Mouse (Mus musculus) R1 (cell line): ENCODE measurements around the gene Srm.

Source experiments
- DNase-seq: peaks from one replicate; pipeline ENCODE4 v3.0.0-alpha.2; 2018; ENCODE audit warnings: low read depth, low spot score

The Srm gene

GRCm38 (mm10) chr4:148591171-148591630 lies at the start of gene Srm:
Gene Srm (plus strand): TSS chr4:148591503.
- peak; percentile 98 for DNase-seq

- DNase-seq: no peak
Observed at GRCm38 (mm10) chr4:148549106-148549505, 42.2 kb upstream of the Srm start.

- DNase-seq: no peak
Observed at GRCm38 (mm10) chr4:148557766-148558165, 33.5 kb upstream of the Srm start.

- peak; percentile 84 for DNase-seq
Observed at GRCm38 (mm10) chr4:148558297-148559000, 32.9 kb upstream of the Srm start, which contains the start of gene Exosc10. Gene Exosc10 (plus strand): TSS chr4:148558429.

GRCm38 (mm10) chr4:148562676-148563075 lies 28.6 kb upstream of the Srm start:
- DNase-seq: peak; percentile 54

- no peak for DNase-seq
Observed at GRCm38 (mm10) chr4:148563595-148563994, 27.7 kb upstream of the Srm start.

GRCm38 (mm10) chr4:148570138-148570537 lies 21.2 kb upstream of the Srm start:
- no peak for DNase-seq

GRCm38 (mm10) chr4:148570693-148571295 lies 20.5 kb upstream of the Srm start:
- no peak for DNase-seq

GRCm38 (mm10) chr4:148573222-148573621 lies 18.1 kb upstream of the Srm start:
- no peak for DNase-seq

GRCm38 (mm10) chr4:148580765-148581164 lies 10.5 kb upstream of the Srm start:
- no peak for DNase-seq

- DNase-seq: no peak
Observed at GRCm38 (mm10) chr4:148581422-148581821, 9.9 kb upstream of the Srm start.

- no peak for DNase-seq
Observed at GRCm38 (mm10) chr4:148583257-148583656, 8.0 kb upstream of the Srm start.

GRCm38 (mm10) chr4:148586648-148587047 lies 4.7 kb upstream of the Srm start:
- DNase-seq: no peak

- no peak for DNase-seq
Observed at GRCm38 (mm10) chr4:148588793-148589192, 2.5 kb upstream of the Srm start.

GRCm38 (mm10) chr4:148589565-148589964 lies 1.7 kb upstream of the Srm start:
- peak; percentile 71 for DNase-seq

GRCm38 (mm10) chr4:148590421-148591170 lies 707 bp upstream of the Srm start:
- DNase-seq: peak; percentile 50

GRCm38 (mm10) chr4:148591637-148592380 lies 506 bp downstream of the Srm start:
- DNase-seq: no peak

- DNase-seq: no peak
Observed at GRCm38 (mm10) chr4:148593996-148594395, 2.7 kb downstream of the Srm start.

- no peak for DNase-seq
Observed at GRCm38 (mm10) chr4:148595916-148596315, 4.6 kb downstream of the Srm start.

- no peak for DNase-seq
Observed at GRCm38 (mm10) chr4:148596731-148597130, 5.4 kb downstream of the Srm start.

- peak; percentile 81 for DNase-seq
Observed at GRCm38 (mm10) chr4:148598826-148599225, 7.5 kb downstream of the Srm start.

- DNase-seq: peak; percentile 61
Observed at GRCm38 (mm10) chr4:148600316-148600715, 9.0 kb downstream of the Srm start.
